Mouse (Mus musculus) E14TG2a.4 (cell line): ENCODE data around the gene Zfp593.

Experiments
- CTCF ChIP-seq: conservative IDR thresholded peaks from 2 replicates; pipeline ENCODE4 v1.5.1; 2014; ENCODE audit warnings: low read length
- NANOG ChIP-seq: IDR thresholded peaks from 2 replicates; pipeline ENCODE4 v1.6.1; 2014; ENCODE audit warnings: borderline replicate concordance, low read length, mixed read lengths

DNA sequence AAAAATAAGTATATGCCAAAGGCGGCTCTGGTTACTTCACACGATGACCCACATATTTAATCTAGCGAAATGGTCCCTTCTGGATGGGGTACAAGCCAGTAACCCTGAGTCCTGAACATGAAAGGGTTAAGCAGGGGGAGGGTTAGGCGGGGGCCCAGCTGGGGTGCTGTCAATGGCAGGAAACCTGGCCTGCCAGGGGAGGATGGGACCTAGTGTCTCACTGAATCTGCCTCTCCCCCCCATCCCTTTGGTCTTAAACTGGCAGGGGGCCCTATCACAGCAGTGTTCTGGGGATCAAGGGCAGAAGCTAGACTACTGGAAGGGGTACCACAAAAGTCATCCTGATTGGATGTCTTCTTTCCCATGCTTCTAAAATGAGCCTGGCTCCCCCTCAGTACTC, 10.5 kb upstream of the Zfp593 start:
- TF ChIP-seq CTCF (no peak), NANOG (no peak)
